Mouse (Mus musculus) naive thymus-derived CD4-positive, alpha-beta T cell, adult 2 months (primary cell): ENCODE measurements around the gene Guca2a.
"Not testable (repeated sequence)": the region's sequence is repeated elsewhere in the genome, so short reads cannot be mapped to it uniquely, and the experiment has no call there.

Experiments
- DNase-seq: peaks from one replicate; pipeline ENCODE4 v3.0.0-alpha.2; 2011; ENCODE audit warnings: low read depth

The Guca2a gene

GRCm38 (mm10) chr4:119637176-119637845 lies at the start of gene Guca2a:
Gene Guca2a, plus strand, starts transcription at chr4:119637704.
- DNase-seq = no peak

GRCm38 (mm10) chr4:119588037-119588436 lies 49.5 kb upstream of the Guca2a start:
- DNase-seq = no peak

GRCm38 (mm10) chr4:119589423-119589822 lies 48.1 kb upstream of the Guca2a start:
- no peak for DNase-seq

- no peak for DNase-seq
Observed at GRCm38 (mm10) chr4:119590027-119590426, 47.5 kb upstream of the Guca2a start.

GRCm38 (mm10) chr4:119592479-119592878 lies 45.0 kb upstream of the Guca2a start:
- no peak for DNase-seq

- no peak for DNase-seq
Observed at GRCm38 (mm10) chr4:119594331-119594730, 43.2 kb upstream of the Guca2a start.

- DNase-seq = no peak
Observed at GRCm38 (mm10) chr4:119599605-119600004, 37.9 kb upstream of the Guca2a start.

GRCm38 (mm10) chr4:119609488-119609887 lies 28.0 kb upstream of the Guca2a start:
- DNase-seq = no peak

GRCm38 (mm10) chr4:119614078-119614477 lies 23.4 kb upstream of the Guca2a start:
- no peak for DNase-seq

GRCm38 (mm10) chr4:119614724-119615123 lies 22.8 kb upstream of the Guca2a start:
- DNase-seq = no peak

GRCm38 (mm10) chr4:119626081-119626645 lies 11.3 kb upstream of the Guca2a start:
- DNase-seq = no peak

GRCm38 (mm10) chr4:119626876-119627275 lies 10.6 kb upstream of the Guca2a start:
- no peak for DNase-seq

- DNase-seq = no peak
Observed at GRCm38 (mm10) chr4:119627317-119627716, 10.2 kb upstream of the Guca2a start.

- DNase-seq = not testable (repeated sequence)
Observed at GRCm38 (mm10) chr4:119628363-119628762, 9.1 kb upstream of the Guca2a start.

- DNase-seq = no peak
Observed at GRCm38 (mm10) chr4:119631115-119631919, 6.2 kb upstream of the Guca2a start.

- no peak for DNase-seq
Observed at GRCm38 (mm10) chr4:119632721-119633120, 4.8 kb upstream of the Guca2a start.

- no peak for DNase-seq
Observed at GRCm38 (mm10) chr4:119633342-119633741, 4.2 kb upstream of the Guca2a start.

- DNase-seq = no peak
Observed at GRCm38 (mm10) chr4:119633948-119634347, 3.6 kb upstream of the Guca2a start.

- DNase-seq = no peak
Observed at GRCm38 (mm10) chr4:119634908-119635660, 2.4 kb upstream of the Guca2a start.

- no peak for DNase-seq
Observed at GRCm38 (mm10) chr4:119635686-119636085, 1.8 kb upstream of the Guca2a start.

- no peak for DNase-seq
Observed at GRCm38 (mm10) chr4:119636731-119637130, 773 bp upstream of the Guca2a start.

GRCm38 (mm10) chr4:119637946-119638345 lies 442 bp downstream of the Guca2a start:
- no peak for DNase-seq
